Comparison of ENCODE assay signal across 9 mouse cellular contexts in genomic region chr19:43851996-43852630, GRCm38 (mm10).
DNase-seq lines count a peak whose midpoint lies in the region.
"Had no signal": no experiment of that assay in that cellular context is flagged by ENCODE, and none has a peak within 500 bp of the region (broad histone marks: within the 10 kb centered on the region; RNA-seq: fewer than 3 reads in every experiment).

No protein-coding gene starts in this region.

- intact Hi-C loops in left cerebral cortex, postnatal 25 days (cut with DNase I): loop anchor here (5.0 kb wide), 2 partner anchors 90 to 105 kb away; partner anchors contain the start of gene Dnmbp

- peak; percentile 11 for DNase-seq in retina, postnatal 1 day
- no peak for DNase-seq in retina, embryonic 14.5 days (ENCODE audit: low spot score)
- DNase-seq in c-Kit-positive CD71-positive TER-119-negative erythroid progenitor cells, embryonic 14.5 days (ENCODE audit: low read depth): peak; percentile 20
- DNase-seq in kidney, adult 9 months: peak; percentile 45
- peak; percentile 67 for DNase-seq in thymus, postnatal 4 days
- DNase-seq in frontal cortex, postnatal 36 days (ENCODE audit: low spot score in 2 of 2): no peak
- no peak for DNase-seq in natural killer cell, adult 2 months (ENCODE audit: low spot score in 2 of 2)
- DNase-seq in left cerebral cortex, postnatal 25 days (ENCODE audit: low spot score in 2 of 2): no peak
- DNase-seq: liver had no signal

Comparison
In these comparisons a context has a peak if more than half of its experiments do, and no peak if none do; other contexts are left out.
1. DNase-seq: peak in retina, postnatal 1 day (single experiment), c-Kit-positive CD71-positive TER-119-negative erythroid progenitor cells, embryonic 14.5 days (single experiment), kidney, adult 9 months (single experiment) and thymus, postnatal 4 days (single experiment); none in retina, embryonic 14.5 days (single experiment), frontal cortex, postnatal 36 days (0 of 2), natural killer cell, adult 2 months (0 of 2) and left cerebral cortex, postnatal 25 days (0 of 2).